Mouse (Mus musculus) lung, embryonic 15.5 days (tissue): ENCODE results near the gene Rhbdd2. TPM values are rescaled to one million over a fixed set of nuclear protein-coding genes. Genes with fewer than 3 reads are reported as not detected.
"Not testable (repeated sequence)": the region's sequence is repeated elsewhere in the genome, so short reads cannot be mapped to it uniquely, and the experiment has no call there.

Experiments used
- ATAC-seq: fragments of 200-750 bp; cut with Nextera tagmentation; 2 replicates; pipeline ENCODE4 v1.8.0; 2017; ENCODE audit warnings: moderate number of reproducible peaks, borderline replicate concordance; ENCODE audit not compliant: low FRiP score, low TSS enrichment; ENCODE audit errors: extremely low read depth
- H3K27ac ChIP-seq: fragments of 300-500 bp; sonication (generic); 2 replicates; pipeline ENCODE4 v1.5.1; 2015; ENCODE audit warnings: moderate library complexity, mild to moderate bottlenecking, inconsistent platforms
- H3K27me3 ChIP-seq: fragments of 300-500 bp; sonication (generic); 2 replicates; pipeline ENCODE4 v1.6.1; 2015; ENCODE audit warnings: inconsistent platforms
- H3K36me3 ChIP-seq: fragments of 300-500 bp; sonication (generic); 2 replicates; pipeline ENCODE4 v1.6.1; 2015; ENCODE audit warnings: inconsistent platforms
- H3K4me1 ChIP-seq: fragments of 300-500 bp; sonication (generic); 2 replicates; pipeline ENCODE4 v1.6.1; 2015; ENCODE audit warnings: inconsistent platforms
- H3K4me2 ChIP-seq: fragments of 300-500 bp; sonication (generic); 2 replicates; pipeline ENCODE4 v1.6.1; 2015; ENCODE audit warnings: inconsistent platforms, mild to moderate bottlenecking, moderate library complexity
- H3K4me3 ChIP-seq: fragments of 300-500 bp; sonication (generic); 2 replicates; pipeline ENCODE4 v1.5.1; 2015; ENCODE audit warnings: mild to moderate bottlenecking, inconsistent platforms
- H3K9ac ChIP-seq: fragments of 300-500 bp; sonication (generic); 2 replicates; pipeline ENCODE4 v1.6.1; 2015; ENCODE audit warnings: inconsistent platforms
- H3K9me3 ChIP-seq: fragments of 300-500 bp; sonication (generic); 2 replicates; pipeline ENCODE4 v1.6.1; 2016; ENCODE audit warnings: inconsistent platforms
- WGBS: fragments of 180-500 bp; shearing (Covaris S2); methylation state at CpG from one replicate; pipeline ENCODE4 v1.1.7; 2015; 5-methylcytosine and 5-hydroxymethylcytosine counted together
- polyA plus RNA-seq: library from polyadenylated mRNA; unstranded; fragments of >200 nt; fragmentation: Nextera tagmentation; extraction: Ambion mirVana; gene quantifications from 2 replicates; pipeline ENCODE4 v1.2.1, GENCODE M21; 2015

Gene Rhbdd2
- polyA plus RNA-seq, result 33.8 and 42.7 TPM in 2 replicates

DNA sequence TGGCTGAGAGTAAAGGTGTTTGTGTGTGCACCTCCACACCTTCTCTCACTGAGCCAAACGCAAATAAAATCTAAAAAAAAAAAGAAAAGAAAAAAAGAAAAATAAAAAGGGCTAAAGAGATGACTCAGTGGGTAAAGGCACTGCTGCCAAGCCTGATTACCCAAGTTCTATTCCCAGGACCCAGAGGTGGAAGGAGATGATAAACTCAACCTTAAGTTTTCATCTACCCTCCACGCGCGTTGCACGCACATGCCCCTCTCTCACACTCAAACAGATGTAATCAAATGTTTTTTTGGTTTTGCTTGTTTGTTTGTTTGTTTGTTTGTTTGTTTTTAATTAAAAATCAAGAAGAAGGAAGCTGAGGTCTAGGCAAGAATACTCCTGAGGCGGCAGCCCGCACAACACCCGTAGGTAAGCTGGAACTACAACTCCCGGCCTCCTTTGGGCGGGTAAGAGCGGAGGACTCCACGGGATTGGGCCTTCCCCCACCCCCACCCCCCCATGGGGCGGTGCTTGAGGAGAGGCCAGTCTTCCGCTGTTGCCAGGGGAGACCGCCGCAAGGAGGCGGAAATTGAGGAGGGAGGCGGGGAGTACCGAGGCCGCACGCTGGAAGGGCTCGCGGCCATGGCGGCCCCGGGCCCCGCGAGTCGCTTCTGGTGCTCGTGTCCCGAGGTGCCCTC is at the start of gene Rhbdd2:
Gene Rhbdd2, plus strand, starts transcription at position 502 of the 680 bp plus-strand sequence.
- H3K27me3 ChIP-seq, result no peaks in the 10 kb centered on the region
- peaks cover 13% of the 10 kb centered on the region for H3K4me1 ChIP-seq
- H3K4me3 ChIP-seq, result peak within 1 kb of the TSS; percentile 86
- peak; percentile 99 for ATAC-seq
- 15% methylated on average over 25 of the region's 30 CpGs for whole genome bisulfite sequencing
- H3K4me2 ChIP-seq, result peak within 1 kb of the TSS; percentile 80
- peak within 1 kb of the TSS; percentile 70 for H3K9ac ChIP-seq
- peaks cover 11% of the 10 kb centered on the region; the same call in 1 of the 2 replicates for H3K36me3 ChIP-seq
- no peaks in the 10 kb centered on the region for H3K9me3 ChIP-seq
- H3K27ac ChIP-seq, result peak within 1 kb of the TSS; percentile 87

DNA sequence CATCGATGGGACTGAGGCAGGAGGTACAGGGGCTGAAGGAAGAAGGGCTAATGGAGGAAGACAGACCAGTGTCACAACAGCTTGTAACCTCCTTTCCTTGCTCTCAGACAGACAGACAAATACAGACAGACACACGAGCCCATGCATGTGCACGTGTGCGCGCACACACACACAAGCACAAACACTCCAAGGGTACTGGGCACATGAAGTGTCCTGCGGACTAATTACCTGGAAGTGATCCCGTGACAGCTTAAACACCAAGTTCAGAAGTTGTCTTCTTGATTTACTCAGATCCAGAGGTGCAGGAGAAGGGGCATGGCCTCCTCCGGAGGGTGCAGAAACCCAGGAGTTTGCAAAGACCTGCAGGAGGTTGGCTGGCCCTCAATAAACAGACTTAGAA is 46.7 kb upstream of the Rhbdd2 start:
- Histone ChIP-seq H3K9ac (no peak overlapping the region), H3K36me3 (no peaks in the 10 kb centered on the region), H3K4me2 (no peak overlapping the region), H3K27ac (no peak overlapping the region), H3K4me3 (no peak overlapping the region), H3K4me1 (no peaks in the 10 kb centered on the region), H3K9me3 (no peaks in the 10 kb centered on the region), H3K27me3 (no peaks in the 10 kb centered on the region)
- 80% methylated on average over 8 of the region's 8 CpGs for WGBS
- ATAC-seq, result no peak

GRCm38 (mm10) chr5:135587764-135588163 is 44.7 kb upstream of the Rhbdd2 start:
- 85% methylated on average over 4 of the region's 4 CpGs for WGBS
- no peaks in the 10 kb centered on the region for H3K9me3 ChIP-seq
- ATAC-seq, result no peak
- H3K4me1 ChIP-seq, result no peaks in the 10 kb centered on the region
- no peaks in the 10 kb centered on the region for H3K27me3 ChIP-seq
- H3K4me3 ChIP-seq, result no peak overlapping the region
- H3K27ac ChIP-seq, result no peak overlapping the region
- no peak overlapping the region for H3K4me2 ChIP-seq
- no peak overlapping the region for H3K9ac ChIP-seq
- H3K36me3 ChIP-seq, result no peaks in the 10 kb centered on the region

DNA sequence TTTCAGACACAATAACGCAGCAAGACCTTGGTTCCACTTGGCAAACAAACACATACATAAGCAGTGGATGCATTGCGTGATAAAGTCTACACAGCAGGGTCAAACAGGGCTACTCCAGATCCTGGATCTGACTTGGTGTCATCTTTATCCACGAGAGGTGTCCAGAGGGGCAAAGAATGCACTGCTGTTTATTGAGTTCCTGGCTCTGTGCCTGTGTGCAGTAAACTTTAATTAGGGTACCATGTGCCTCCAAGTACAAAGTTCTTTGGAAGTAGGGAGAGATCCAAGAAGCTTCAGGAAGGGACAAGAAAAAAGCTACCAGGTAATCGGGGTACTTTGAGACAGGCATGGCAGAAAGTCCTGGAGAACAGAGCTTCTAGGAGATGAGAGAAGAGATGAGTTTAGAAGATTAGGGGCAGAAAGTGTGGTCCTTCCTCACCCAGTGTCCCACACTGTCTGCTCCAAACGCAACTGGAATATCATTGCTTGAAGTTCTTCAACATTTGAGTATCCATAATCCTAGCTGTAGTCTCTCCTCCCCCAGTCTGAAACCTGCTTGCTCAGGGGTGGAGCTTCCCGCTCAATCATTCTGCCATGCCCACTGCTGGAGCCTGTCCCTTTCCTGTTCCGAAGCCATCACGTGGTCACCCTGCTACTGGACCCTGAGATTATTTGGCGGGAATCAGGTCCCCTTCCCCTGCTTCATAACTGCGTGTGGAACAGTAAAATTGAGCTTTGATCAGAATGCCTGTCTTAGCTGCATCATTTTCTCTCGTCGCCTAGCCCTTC is 42.2 kb upstream of the Rhbdd2 start:
- Histone ChIP-seq H3K4me2 (no peak overlapping the region), H3K4me1 (no peaks in the 10 kb centered on the region), H3K9ac (no peak overlapping the region), H3K4me3 (no peak overlapping the region), H3K9me3 (no peaks in the 10 kb centered on the region), H3K27ac (no peak overlapping the region), H3K36me3 (no peaks in the 10 kb centered on the region), H3K27me3 (no peaks in the 10 kb centered on the region)
- WGBS, result 75% methylated on average over 12 of the region's 12 CpGs
- ATAC-seq, result no peak

DNA sequence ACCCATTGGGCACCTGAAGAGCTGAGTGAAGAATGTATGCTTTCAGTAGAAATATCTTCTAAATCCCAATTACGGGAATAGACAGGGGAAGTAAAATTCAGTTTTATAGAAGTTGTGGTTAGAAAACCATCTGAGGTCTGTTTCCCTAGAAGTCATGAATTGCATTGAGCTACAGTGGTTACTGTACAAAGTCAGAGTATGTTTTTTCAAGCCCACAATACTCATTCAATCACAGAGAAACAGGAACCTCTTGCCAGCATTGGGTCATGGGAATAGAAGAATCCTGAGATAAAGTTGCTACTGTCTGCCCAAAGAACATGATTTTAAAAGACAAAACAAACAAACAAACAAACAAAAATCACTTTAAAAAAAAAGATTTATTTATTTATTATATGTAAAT is 27.8 kb upstream of the Rhbdd2 start:
- not testable (repeated sequence) for H3K4me1 ChIP-seq, H3K36me3 ChIP-seq, H3K27me3 ChIP-seq, H3K27ac ChIP-seq, H3K9ac ChIP-seq, H3K4me2 ChIP-seq, H3K4me3 ChIP-seq, H3K9me3 ChIP-seq, ATAC-seq
- WGBS, result no CpG with 5 or more reads among the region's 1 CpGs

GRCm38 (mm10) chr5:135606717-135607116 is 25.7 kb upstream of the Rhbdd2 start:
- not testable (repeated sequence) for H3K9ac ChIP-seq, H3K4me2 ChIP-seq, H3K36me3 ChIP-seq, H3K4me3 ChIP-seq, H3K9me3 ChIP-seq, H3K4me1 ChIP-seq, H3K27ac ChIP-seq, ATAC-seq, H3K27me3 ChIP-seq
- no CpG with 5 or more reads among the region's 1 CpGs for WGBS

- Histone ChIP-seq H3K4me1 (no peaks in the 10 kb centered on the region), H3K4me3 (no peak overlapping the region), H3K27me3 (no peaks in the 10 kb centered on the region), H3K9me3 (0 out of 2 replicates have a peak, but pooled peaks cover 5% of the 10 kb centered on the region), H3K9ac (no peak overlapping the region), H3K27ac (no peak overlapping the region), H3K4me2 (no peak overlapping the region), H3K36me3 (no peaks in the 10 kb centered on the region)
- no peak for ATAC-seq
- 36% methylated on average over 1 of the region's 1 CpGs for WGBS
Measured at GRCm38 (mm10) chr5:135607581-135607980, 24.8 kb upstream of the Rhbdd2 start.

DNA sequence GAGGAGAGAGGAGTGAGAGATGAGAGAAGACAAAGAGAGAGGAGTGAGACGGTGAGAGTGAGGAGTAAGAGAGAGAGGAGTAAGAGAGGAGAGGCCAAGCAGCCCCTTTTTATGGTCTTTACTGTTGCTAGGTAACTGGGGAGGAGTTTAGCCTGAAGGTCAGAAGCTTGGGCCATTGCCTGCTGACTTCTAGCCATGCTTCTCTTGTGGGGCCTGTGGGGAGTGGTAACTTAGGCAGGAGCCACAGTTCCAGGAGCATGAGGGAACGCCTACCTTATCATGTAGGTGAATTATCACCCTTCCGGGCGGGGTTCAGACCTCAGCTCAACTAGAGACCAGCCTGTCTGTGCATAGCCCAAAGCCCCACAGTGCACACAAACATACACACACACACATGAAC is 22.6 kb upstream of the Rhbdd2 start:
- ATAC-seq, result no peak
- H3K4me3 ChIP-seq, result no peak overlapping the region
- no peaks in the 10 kb centered on the region for H3K27me3 ChIP-seq
- H3K27ac ChIP-seq, result no peak overlapping the region
- 74% methylated on average over 4 of the region's 4 CpGs for WGBS
- H3K4me1 ChIP-seq, result no peaks in the 10 kb centered on the region
- H3K9me3 ChIP-seq, result no peaks in the 10 kb centered on the region
- H3K36me3 ChIP-seq, result no peaks in the 10 kb centered on the region
- no peak overlapping the region for H3K9ac ChIP-seq
- H3K4me2 ChIP-seq, result no peak overlapping the region

DNA sequence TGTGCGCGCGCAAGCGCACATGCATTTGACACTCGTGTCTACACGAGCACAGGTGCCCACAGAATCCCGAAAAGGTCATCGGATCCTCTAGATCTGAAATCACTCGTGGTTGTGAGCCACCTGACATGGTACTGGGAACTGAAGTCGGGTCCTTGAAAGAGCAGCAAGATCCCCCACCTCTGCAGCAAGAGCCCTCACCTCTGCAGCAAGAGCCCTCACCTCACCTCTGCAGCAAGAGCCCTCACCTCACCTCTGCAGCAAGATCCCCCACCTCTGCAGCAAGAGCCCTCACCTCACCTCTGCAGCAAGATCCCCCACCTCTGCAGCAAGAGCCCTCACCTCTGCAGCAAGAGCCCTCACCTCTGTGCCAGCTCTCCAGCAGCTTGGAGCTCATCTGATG is 12.7 kb upstream of the Rhbdd2 start:
- WGBS, result 77% methylated on average over 10 of the region's 10 CpGs
- not testable (repeated sequence) for H3K27ac ChIP-seq

DNA sequence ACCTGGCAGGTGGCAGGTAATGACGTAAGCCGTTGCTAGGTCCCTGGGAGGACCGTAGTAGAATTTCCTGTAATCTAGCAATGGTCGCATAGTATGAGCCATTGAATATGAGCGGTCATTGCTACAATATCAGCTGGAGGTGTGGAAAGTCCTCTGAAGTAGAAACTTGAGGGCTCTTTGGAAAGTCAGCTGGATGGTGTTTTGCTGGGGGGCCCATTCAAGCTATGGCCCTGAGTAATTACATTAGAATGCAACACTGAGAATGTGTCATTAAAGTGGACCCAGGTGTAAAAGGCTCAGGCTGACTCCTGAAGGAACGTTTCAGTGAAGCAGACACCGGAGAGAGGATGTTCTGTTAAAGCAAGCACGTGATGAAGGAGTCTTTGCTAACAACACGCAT is 11.9 kb upstream of the Rhbdd2 start:
- H3K4me2 ChIP-seq, result no peak overlapping the region
- no peaks in the 10 kb centered on the region for H3K9me3 ChIP-seq
- no peak overlapping the region for H3K9ac ChIP-seq
- no peak overlapping the region for H3K4me3 ChIP-seq
- H3K27ac ChIP-seq, result no peak overlapping the region
- H3K27me3 ChIP-seq, result no peaks in the 10 kb centered on the region
- no peak for ATAC-seq
- H3K36me3 ChIP-seq, result no peaks in the 10 kb centered on the region
- H3K4me1 ChIP-seq, result no peaks in the 10 kb centered on the region
- 82% methylated on average over 9 of the region's 9 CpGs for WGBS

More for the DNA sequence above, 12.7 kb upstream of the Rhbdd2 start:
- not testable (repeated sequence) for H3K9me3 ChIP-seq, H3K4me1 ChIP-seq, H3K36me3 ChIP-seq, H3K4me2 ChIP-seq, ATAC-seq, H3K27me3 ChIP-seq, H3K9ac ChIP-seq, H3K4me3 ChIP-seq

DNA sequence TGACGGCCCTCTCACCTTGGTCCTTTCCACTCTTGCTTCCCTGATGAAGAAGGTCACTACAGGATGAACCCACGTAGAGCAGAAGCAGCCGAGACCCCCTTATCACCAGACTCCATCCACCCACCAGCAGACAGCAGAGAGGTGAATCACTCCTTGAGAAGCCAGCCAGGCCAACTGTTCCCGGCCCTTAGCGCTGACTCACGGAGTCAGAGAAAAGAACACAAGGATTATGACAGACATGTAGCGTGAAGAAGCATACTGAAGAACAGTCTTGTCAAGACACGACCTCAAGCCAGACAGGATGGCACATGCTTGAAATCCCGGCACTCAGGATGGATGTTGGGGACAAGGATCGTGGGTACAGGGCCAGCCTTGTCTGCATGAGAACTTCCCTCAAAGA is 10.7 kb upstream of the Rhbdd2 start:
- Histone ChIP-seq H3K9ac (no peak overlapping the region), H3K4me1 (no peaks in the 10 kb centered on the region), H3K27ac (no peak overlapping the region), H3K9me3 (no peaks in the 10 kb centered on the region), H3K27me3 (no peaks in the 10 kb centered on the region), H3K4me3 (no peak overlapping the region), H3K4me2 (no peak overlapping the region), H3K36me3 (no peaks in the 10 kb centered on the region)
- ATAC-seq, result no peak
- 71% methylated on average over 10 of the region's 10 CpGs for WGBS

DNA sequence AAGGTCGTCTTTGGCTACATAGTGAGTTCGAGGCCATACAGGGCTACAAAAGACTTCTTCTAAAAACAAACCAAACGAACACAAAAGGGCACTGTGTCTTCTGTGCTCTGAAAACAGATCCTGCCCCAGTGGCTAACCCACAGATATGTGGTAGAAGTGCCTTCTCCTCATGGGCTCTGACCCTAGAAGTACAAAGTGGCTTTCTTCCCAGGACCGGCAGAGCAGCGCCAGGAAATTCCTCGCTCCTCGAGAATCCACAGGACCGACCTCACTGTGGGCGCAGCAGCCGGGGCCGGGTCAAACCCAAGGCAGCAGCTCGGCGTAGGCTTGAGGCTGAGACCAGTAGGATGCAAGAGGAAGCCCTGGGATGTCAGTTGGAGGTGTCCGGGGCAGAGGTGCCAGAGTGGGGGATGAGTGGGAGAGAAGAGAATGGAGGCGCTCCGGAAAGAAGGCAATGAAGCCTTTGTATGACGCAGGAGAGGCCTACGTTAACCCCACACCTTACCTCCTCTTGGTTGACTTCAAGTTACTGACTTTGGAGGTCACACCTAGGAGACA is 9.3 kb upstream of the Rhbdd2 start:
- H3K9ac ChIP-seq, result no peak overlapping the region
- no peak overlapping the region for H3K27ac ChIP-seq
- H3K4me2 ChIP-seq, result no peak overlapping the region
- no peaks in the 10 kb centered on the region for H3K27me3 ChIP-seq
- no peaks in the 10 kb centered on the region for H3K9me3 ChIP-seq
- no peaks in the 10 kb centered on the region for H3K36me3 ChIP-seq
- ATAC-seq, result no peak
- H3K4me3 ChIP-seq, result no peak overlapping the region
- no peaks in the 10 kb centered on the region for H3K4me1 ChIP-seq
- 71% methylated on average over 18 of the region's 18 CpGs for WGBS
